Mouse (Mus musculus): ENCODE measurements around the gene Hmcn2.

Gene Hmcn2

DNA sequence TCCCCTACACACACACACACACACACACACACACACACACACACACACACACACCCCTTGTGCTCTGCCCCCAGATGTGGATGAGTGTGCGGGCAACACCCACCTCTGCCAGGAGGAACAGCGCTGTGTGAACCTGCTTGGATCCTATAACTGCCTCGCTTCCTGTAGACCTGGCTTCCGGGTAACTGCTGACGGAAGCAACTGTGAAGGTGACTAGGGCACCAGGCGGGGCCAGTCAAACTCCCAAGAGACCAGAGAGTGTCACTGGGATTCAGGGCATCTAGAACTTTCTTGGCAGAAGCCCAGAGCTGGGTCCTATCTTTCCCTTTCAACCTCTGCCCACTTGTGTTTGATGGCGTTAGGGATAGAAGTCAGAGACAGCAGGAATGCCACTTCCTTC is 141.2 kb downstream of the Hmcn2 start:
- DNase-seq (ENCODE audit: low read depth) = no peak

DNA sequence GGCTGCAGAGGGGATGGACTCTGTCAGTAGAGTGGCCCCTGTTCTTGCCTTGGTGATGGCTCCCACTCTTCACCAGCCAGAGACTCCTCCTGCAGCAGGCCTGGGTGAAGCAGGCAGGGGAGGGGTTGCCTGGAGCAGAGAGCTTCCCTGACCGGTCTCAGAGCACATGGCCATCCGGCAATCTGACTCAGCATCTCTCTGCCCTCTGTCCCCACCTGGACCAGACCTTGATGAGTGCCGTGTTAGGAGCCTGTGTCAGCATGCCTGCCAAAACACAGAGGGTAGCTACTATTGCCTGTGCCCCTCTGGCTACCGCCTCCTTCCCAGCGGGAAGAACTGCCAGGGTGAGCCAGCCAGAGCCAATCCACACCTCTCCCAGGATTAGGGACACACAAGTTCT is 144.2 kb downstream of the Hmcn2 start:
- DNase-seq (ENCODE audit: low read depth) = no peak

DNA sequence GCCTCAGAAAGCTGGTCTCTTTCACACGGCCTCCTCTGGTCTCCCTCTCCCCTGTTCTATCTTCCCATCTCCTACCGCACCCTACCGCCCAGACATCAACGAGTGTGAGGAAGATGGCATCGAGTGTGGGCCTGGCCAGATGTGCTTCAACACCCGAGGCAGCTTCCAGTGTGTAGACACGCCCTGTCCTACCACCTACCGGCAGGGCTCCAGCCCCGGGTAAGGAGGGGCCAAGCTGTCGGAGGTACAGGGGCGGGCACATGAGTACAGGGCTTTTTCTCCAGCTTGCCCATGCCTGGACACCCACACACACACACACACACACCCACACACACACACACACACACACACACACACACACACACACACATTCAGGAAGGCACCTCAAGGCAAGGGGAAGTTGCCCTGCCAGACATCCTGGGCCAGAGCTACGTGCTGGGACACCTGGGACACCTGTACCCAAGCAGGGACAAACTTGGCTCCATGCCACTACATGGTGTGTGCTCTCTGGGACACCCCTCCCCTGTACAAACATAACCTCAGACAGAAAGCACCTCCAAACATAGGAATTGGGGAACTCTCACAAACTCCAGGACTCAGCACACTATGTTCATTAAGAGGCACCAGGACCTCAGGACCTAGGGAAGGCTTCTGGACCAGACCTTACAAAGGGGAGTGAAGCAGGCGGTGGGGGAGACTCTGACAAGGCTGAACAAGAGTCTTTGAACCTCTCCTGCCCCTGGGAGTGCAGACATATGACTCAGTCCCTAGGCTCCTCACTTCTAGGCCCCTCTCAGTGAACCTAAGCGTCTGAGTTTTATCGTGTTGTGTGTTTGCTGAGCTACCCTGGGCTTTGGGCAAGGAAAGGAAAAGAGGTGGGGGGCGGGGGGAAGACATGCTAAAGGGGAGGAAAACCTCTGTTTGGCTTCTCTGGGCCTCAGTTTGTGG is 145.0 kb downstream of the Hmcn2 start:
- no peak for DNase-seq (ENCODE audit: low read depth)

- DNase-seq (ENCODE audit: low read depth) = no peak
Observed at GRCm38 (mm10) chr2:31460025-31460571, 145.9 kb downstream of the Hmcn2 start.

DNA sequence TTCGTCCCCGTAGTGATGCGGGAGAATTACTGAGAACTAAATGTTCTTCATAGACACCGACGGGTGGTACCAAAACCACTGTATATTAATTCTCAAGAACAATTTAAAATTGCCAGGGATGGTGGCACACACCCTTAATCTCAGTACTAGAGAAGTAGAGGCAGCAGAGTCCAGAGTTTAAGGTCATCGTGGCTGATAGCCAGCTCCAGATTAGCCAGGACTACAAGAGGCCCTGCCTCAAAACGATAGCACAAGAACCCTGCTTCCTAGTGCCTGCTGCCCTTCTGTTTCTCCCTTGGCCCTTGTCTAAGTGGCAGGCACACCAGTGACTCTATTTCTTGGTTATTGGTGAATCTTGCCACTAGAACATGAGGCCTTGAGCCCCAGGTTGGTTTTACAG is 146.7 kb downstream of the Hmcn2 start:
- no peak for DNase-seq (ENCODE audit: low read depth)

- no peak for DNase-seq (ENCODE audit: low read depth)
Observed at GRCm38 (mm10) chr2:31462051-31462450, 147.8 kb downstream of the Hmcn2 start.

DNA sequence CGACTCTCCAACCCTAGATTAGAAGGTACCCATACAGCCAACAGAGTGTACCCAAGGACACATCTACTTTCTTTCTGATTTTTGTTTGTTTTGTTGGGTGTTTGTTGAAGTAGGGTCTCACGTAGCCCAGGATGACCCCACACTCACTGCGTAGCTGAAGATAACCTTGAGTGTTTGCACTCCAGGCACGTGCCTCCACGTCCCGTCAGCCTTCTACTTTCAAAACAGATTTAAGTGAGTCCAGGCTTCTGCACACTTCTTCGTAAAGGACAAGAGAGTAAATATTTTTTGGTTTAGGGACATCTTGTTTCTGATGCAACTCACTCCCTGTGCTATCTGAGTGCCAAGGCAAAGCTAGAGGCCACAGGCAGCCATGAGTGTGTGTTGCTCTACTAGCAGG is 149.0 kb downstream of the Hmcn2 start:
- no peak for DNase-seq (ENCODE audit: low read depth)

- no peak for DNase-seq (ENCODE audit: low read depth)
Observed at GRCm38 (mm10) chr2:31463696-31464528, 149.7 kb downstream of the Hmcn2 start.

DNA sequence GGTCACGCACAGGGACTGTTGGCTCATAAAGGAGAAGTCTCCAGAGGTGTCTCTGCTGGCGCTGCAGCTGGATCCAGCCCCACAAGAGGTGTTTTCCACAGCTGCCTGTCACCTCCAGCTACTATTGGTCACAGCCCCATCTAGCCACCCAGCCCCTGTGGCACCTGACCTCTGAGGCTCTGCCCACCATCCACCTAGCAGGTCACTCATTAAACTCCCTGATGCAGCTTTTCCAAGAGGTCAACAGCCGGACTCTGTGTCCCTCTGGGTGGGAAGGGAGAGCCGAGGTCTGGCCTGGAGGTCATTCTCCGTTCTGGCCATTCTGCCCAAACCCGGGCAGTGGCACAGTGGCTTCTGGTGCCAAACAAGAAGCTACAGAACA is 150.3 kb downstream of the Hmcn2 start:
- DNase-seq (ENCODE audit: low read depth) = no peak

GRCm38 (mm10) chr2:31467457-31467856 is 153.2 kb downstream of the Hmcn2 start:
- DNase-seq (ENCODE audit: low read depth) = no peak

DNA sequence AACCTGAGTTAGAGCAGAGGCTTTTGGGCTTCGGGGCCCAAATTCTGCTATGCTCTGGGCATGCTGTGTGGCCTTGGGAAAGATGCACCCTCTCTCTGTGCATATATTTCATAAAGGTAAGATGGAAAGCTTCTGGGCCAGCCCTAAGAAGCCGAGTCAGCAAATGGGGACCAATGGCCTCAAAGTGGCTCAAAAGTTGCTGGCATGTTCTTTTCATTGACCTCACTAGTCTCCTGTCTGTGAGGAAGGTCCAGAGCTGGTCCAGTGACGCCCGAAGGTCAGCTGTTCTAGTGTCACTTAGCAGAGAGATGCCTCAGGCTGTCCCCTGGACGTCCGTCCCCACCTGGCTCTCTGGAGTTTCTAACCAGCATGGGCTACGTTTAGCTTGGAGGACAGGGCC is 154.6 kb downstream of the Hmcn2 start:
- no peak for DNase-seq (ENCODE audit: low read depth)

DNA sequence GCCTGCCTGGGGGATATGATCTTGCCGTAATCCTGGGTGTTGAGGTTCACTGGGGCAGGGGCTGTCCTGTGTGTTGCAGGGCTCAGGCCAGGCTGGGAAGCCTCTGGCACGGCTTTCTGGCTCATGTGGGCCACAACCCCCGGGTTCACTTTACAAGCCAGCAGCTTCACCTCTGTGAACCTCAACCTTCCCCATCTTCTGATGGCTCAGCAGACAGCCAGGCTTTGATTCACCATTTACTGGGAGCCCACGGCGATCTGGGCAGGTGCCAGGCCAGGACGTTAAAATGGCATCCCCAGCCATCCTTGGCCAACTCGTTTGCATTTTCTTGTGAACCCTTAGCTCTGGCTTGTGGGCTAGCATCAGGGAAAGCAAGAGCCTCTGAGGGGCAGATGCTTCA is 155.3 kb downstream of the Hmcn2 start:
- DNase-seq (ENCODE audit: low read depth) = no peak

GRCm38 (mm10) chr2:31469931-31470682 is 155.9 kb downstream of the Hmcn2 start, which contains the start of gene Ass1:
TSS of gene Ass1 (plus strand) at chr2:31470207.
- DNase-seq (ENCODE audit: low read depth) = no peak

- DNase-seq (ENCODE audit: low read depth) = no peak
Observed at GRCm38 (mm10) chr2:31470683-31471385, 156.6 kb downstream of the Hmcn2 start.

GRCm38 (mm10) chr2:31471611-31472010 is 157.4 kb downstream of the Hmcn2 start:
- no peak for DNase-seq (ENCODE audit: low read depth)

GRCm38 (mm10) chr2:31472406-31473065 is 158.3 kb downstream of the Hmcn2 start:
- peak; percentile 56 for DNase-seq (ENCODE audit: low read depth)

- peak; percentile 16 for DNase-seq (ENCODE audit: low read depth)
Observed at GRCm38 (mm10) chr2:31473941-31474340, 159.7 kb downstream of the Hmcn2 start.

GRCm38 (mm10) chr2:31474686-31475085 is 160.5 kb downstream of the Hmcn2 start:
- DNase-seq (ENCODE audit: low read depth) = no peak

DNA sequence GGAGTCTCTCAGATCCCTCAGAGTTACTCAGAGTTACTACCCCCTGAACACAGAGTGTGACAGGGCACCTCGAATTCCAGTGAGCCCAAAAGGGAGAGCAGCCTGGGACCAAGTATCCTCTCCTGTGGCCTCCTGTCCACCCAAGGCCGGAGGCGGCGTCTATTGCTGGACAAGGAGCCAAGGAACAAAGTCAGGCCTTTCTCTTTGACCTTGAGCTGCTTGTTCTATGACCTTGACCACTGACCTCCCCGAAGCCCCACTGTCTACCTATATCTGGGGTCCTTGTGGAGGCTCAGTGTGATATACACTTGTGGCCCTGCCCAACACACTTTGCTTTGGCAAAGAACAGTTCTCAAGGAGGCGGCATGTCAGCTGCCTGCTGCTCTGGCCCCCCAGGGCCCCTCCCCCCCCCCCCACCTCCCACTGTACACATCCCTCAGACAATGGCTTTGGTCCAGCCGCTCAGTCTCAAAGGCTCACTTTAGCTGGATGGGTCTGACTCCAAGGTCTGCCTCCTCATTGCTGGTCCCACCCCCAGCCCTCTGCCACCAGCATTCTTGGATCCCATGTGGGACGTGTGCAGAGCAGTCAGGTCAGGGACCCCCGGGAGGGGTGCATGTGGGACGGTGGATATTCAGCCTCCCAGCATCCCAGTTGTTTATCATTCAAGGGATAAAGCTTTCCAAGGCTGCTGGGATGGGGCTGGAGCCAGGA is 162.0 kb downstream of the Hmcn2 start:
- no peak for DNase-seq (ENCODE audit: low read depth)

All from 416B (cell line).